Mouse (Mus musculus) heart, adult 2 months (tissue): Measurements from ENCODE around the gene Popdc2.

Experiments used
- CTCF ChIP-seq: fragments of 200-600 bp; IDR thresholded peaks from 2 replicates; pipeline ENCODE4 v1.8.1; 2022; ENCODE audit warnings: antibody characterized with exemption, mild to moderate bottlenecking, moderate library complexity
- POLR2A ChIP-seq: fragments of 200-500 bp; IDR thresholded peaks from 2 replicates; pipeline ENCODE4 v1.6.1; 2011; ENCODE audit warnings: mild to moderate bottlenecking, low read depth, low read length, control low read depth; ENCODE audit not compliant: insufficient read depth

- TF ChIP-seq POLR2A (no peak; the same call in 1 of the 2 replicates), CTCF (no peak)
These were observed 11.6 kb upstream of the Popdc2 start for GRCm38 (mm10) chr16:38350361-38350855.
